22 mouse cellular contexts compared by ENCODE assay signal in genomic region chr13:37503898-37504297, GRCm38 (mm10).
DNase-seq lines count a peak whose midpoint lies in the region; ATAC-seq and TF ChIP-seq lines count a peak whose summit lies in the region.
"Had no signal": no experiment of that assay in that cellular context is flagged by ENCODE, and none has a peak within 500 bp of the region (broad histone marks: within the 10 kb centered on the region; RNA-seq: fewer than 3 reads in every experiment).

No protein-coding gene starts in this region.

- no peak for DNase-seq in gastrocnemius, adult 2 months
- no peak for DNase-seq in gastrocnemius, postnatal 36 days
- no peak for DNase-seq in liver, postnatal 0 days
- DNase-seq in liver, embryonic 11.5 days (ENCODE audit: low spot score), result no peak
- DNase-seq in ovary, postnatal 10 days (ENCODE audit: low spot score), result no peak
- no peak for DNase-seq in thymus, postnatal 36 days
- DNase-seq: adrenal gland, postnatal 10 days; cerebellum, adult 18-20 months; cerebellum, adult 9-11 months; cerebellum, postnatal 36 days; gastrocnemius, postnatal 25 days; heart, adult 2 months; heart, postnatal 14 days had no signal

- intact Hi-C loops in gastrocnemius, adult 2 months (cut with DNase I), result no loop called here
- intact Hi-C loops in gastrocnemius, postnatal 36 days (cut with DNase I), result no loop called here

- peak; percentile 0; the same call in 1 of the 2 replicates for TF ChIP-seq EP300 in liver, postnatal 0 days (IDR thresholded peaks at IDR 0.05; ENCODE audit: low read depth)

- no peak for ATAC-seq in liver, postnatal 0 days
- no peak for ATAC-seq in liver, embryonic 11.5 days (replicated peaks; ENCODE audit: low FRiP score)
- ATAC-seq in megakaryocyte progenitor cell, adult 5-6 weeks (replicated peaks; ENCODE audit: poor library complexity), result 0 out of 2 replicates have a peak, but pooled peaks have one; percentile 34
- ATAC-seq: forebrain, embryonic 16.5 days; intestine, embryonic 15.5 days had no signal

- 0 out of 2 replicates have a peak overlapping the region, but pooled peaks have one; percentile 6 for H3K4me2 ChIP-seq in liver, postnatal 0 days (ENCODE audit: low read depth, low read length)
- H3K4me2 ChIP-seq in liver, embryonic 11.5 days, result no peak overlapping the region
- H3K4me2 ChIP-seq: embryonic facial prominence, embryonic 12.5 days; forebrain, embryonic 12.5 days; heart, embryonic 12.5 days; hindbrain, embryonic 14.5 days; intestine, embryonic 15.5 days had no signal

- TF ChIP-seq CTCF in gastrocnemius, adult 2 months (IDR thresholded peaks at IDR 0.05), result no peak
- TF ChIP-seq CTCF in liver, postnatal 0 days (IDR thresholded peaks at IDR 0.05; ENCODE audit: low read depth), result no peak

- no peaks in the 10 kb centered on the region for H3K9me3 ChIP-seq in liver, postnatal 0 days (ENCODE audit: low read length)
- no peaks in the 10 kb centered on the region for H3K9me3 ChIP-seq in liver, embryonic 11.5 days (ENCODE audit: control insufficient read depth, low read length)
- H3K9me3 ChIP-seq: embryonic facial prominence, embryonic 12.5 days; forebrain, embryonic 12.5 days; heart, embryonic 12.5 days; hindbrain, embryonic 10.5 days; intestine, embryonic 15.5 days had no signal

- WGBS in liver, postnatal 0 days (ENCODE audit: insufficient replicate concordance), result 26% methylated on average over 3 of the region's 3 CpGs
- WGBS in liver, embryonic 11.5 days, result 56% methylated on average over 3 of the region's 3 CpGs

- no peaks in the 10 kb centered on the region for H3K36me3 ChIP-seq in liver, postnatal 0 days (replicated peaks; ENCODE audit: insufficient read depth, low read length)
- H3K36me3 ChIP-seq in liver, embryonic 11.5 days (ENCODE audit: control insufficient read depth, insufficient read depth, low read length), result no peaks in the 10 kb centered on the region
- H3K36me3 ChIP-seq: embryonic facial prominence, embryonic 12.5 days; forebrain, embryonic 12.5 days; heart, embryonic 12.5 days; hindbrain, embryonic 10.5 days; intestine, embryonic 15.5 days had no signal

- H3K9ac ChIP-seq in liver, postnatal 0 days (replicated peaks), result no peak overlapping the region
- H3K9ac ChIP-seq in liver, embryonic 11.5 days (ENCODE audit: low read depth, low read length), result no peak overlapping the region
- H3K9ac ChIP-seq: embryonic facial prominence, embryonic 12.5 days; forebrain, embryonic 12.5 days; heart, embryonic 12.5 days; hindbrain, embryonic 14.5 days; intestine, embryonic 15.5 days had no signal

- H3K27me3 ChIP-seq in liver, postnatal 0 days (ENCODE audit: insufficient read depth, low read length), result no peaks in the 10 kb centered on the region
- H3K27me3 ChIP-seq in liver, embryonic 11.5 days (replicated peaks; ENCODE audit: control insufficient read depth, insufficient read depth, low read length), result no peaks in the 10 kb centered on the region
- H3K27me3 ChIP-seq: embryonic facial prominence, embryonic 12.5 days; heart, embryonic 12.5 days; intestine, embryonic 15.5 days had no signal

- no peak overlapping the region for H3K4me3 ChIP-seq in gastrocnemius, adult 2 months
- no peak overlapping the region for H3K4me3 ChIP-seq in liver, postnatal 0 days (ENCODE audit: low read depth, low read length)
- H3K4me3 ChIP-seq in liver, embryonic 11.5 days (ENCODE audit: low read depth, low read length), result no peak overlapping the region
- no peak overlapping the region for H3K4me3 ChIP-seq in brown adipose tissue, adult 24 weeks (ENCODE audit: insufficient read depth, low read depth, low read length)
- H3K4me3 ChIP-seq: embryonic facial prominence, embryonic 12.5 days; forebrain, embryonic 12.5 days; heart, adult 2 months; heart, embryonic 12.5 days; hindbrain, embryonic 10.5 days; intestine, embryonic 15.5 days had no signal

- H3K4me1 ChIP-seq in liver, postnatal 0 days (ENCODE audit: insufficient read depth), result peaks cover 34% of the 10 kb centered on the region
- peaks cover 22% of the 10 kb centered on the region for H3K4me1 ChIP-seq in liver, embryonic 11.5 days (replicated peaks; ENCODE audit: control insufficient read depth, insufficient read depth, low read length)
- H3K4me1 ChIP-seq in brown adipose tissue, adult 24 weeks (ENCODE audit: control insufficient read depth, insufficient read depth, insufficient read length, low read length), result peaks cover 23% of the 10 kb centered on the region

- H3K27ac ChIP-seq in gastrocnemius, adult 2 months, result peak overlapping the region; percentile 6; the same call in 1 of the 2 replicates
- H3K27ac ChIP-seq in liver, postnatal 0 days (ENCODE audit: low read depth), result peak overlapping the region; percentile 50
- H3K27ac ChIP-seq in liver, embryonic 11.5 days (ENCODE audit: low read depth, low read length), result no peak overlapping the region
- H3K27ac ChIP-seq in brown adipose tissue, adult 24 weeks (replicated peaks; ENCODE audit: low read depth, low read length), result peak overlapping the region; percentile 31
- H3K27ac ChIP-seq: embryonic facial prominence, embryonic 12.5 days; forebrain, embryonic 12.5 days; heart, adult 2 months; hindbrain, embryonic 10.5 days; hindbrain, embryonic 14.5 days; intestine, embryonic 15.5 days had no signal
